Mouse (Mus musculus): ENCODE data around the gene Zfp609. TPM values are rescaled to one million over a fixed set of nuclear protein-coding genes. Genes with fewer than 3 reads are reported as not detected.

Gene Zfp609
- polyA plus RNA-seq, 1 experiment from 2014 or later, result 4.5 TPM

- H3K4me1 ChIP-seq (replicated peaks; ENCODE audit: control insufficient read depth, insufficient read depth, low read length), result peaks cover 40% of the 10 kb centered on the region
- no peak for ATAC-seq (ENCODE audit: low read depth)
- H3K9me3 ChIP-seq (ENCODE audit: control insufficient read depth, low read length), result no peaks in the 10 kb centered on the region
- WGBS, result 41% methylated on average over 10 of the region's 10 CpGs
- no peaks in the 10 kb centered on the region for H3K27me3 ChIP-seq (ENCODE audit: control insufficient read depth, insufficient read depth, low read depth, low read length)
- H3K9ac ChIP-seq (ENCODE audit: low read length), result peak overlapping the region; percentile 23; the same call in 1 of the 2 replicates
- no peaks in the 10 kb centered on the region for H3K36me3 ChIP-seq (ENCODE audit: control insufficient read depth, insufficient read depth, low read length)
- peak overlapping the region; percentile 40 for H3K4me2 ChIP-seq (ENCODE audit: low read depth, low read length)
- H3K27ac ChIP-seq (ENCODE audit: low read length), result peak overlapping the region; percentile 63
- 0 out of 2 replicates have a peak overlapping the region, but pooled peaks have one; percentile 1 for H3K4me3 ChIP-seq (ENCODE audit: low read length)
These were observed 3.5 kb downstream of the Zfp609 start for GRCm38 (mm10) chr9:65823716-65824462.

DNA sequence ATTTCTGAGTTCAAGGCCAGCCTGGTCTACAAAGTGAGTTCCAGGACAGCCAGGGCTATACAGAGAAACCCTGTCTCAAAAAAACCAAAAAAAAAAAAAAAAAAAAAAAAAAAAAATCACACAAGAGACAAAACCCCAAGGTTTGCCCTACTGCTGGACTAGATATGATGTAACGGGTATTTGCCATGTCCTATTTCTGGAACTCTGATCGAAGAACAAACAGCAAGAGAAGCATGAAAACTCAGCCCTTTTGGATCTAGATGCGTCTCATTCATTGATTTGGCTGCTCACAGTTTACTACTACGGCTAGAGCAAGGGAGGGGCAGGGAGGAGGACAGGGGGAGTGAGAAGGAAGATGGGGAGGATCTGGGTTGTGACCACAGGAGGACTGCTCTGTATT, 5.4 kb downstream of the Zfp609 start:
- H3K4me3 ChIP-seq (ENCODE audit: low read length), result no peak overlapping the region
- no peak overlapping the region for H3K27ac ChIP-seq (ENCODE audit: low read length)
- no peaks in the 10 kb centered on the region for H3K9me3 ChIP-seq (ENCODE audit: control insufficient read depth, low read length)
- no peaks in the 10 kb centered on the region for H3K27me3 ChIP-seq (ENCODE audit: control insufficient read depth, insufficient read depth, low read depth, low read length)
- no peak for ATAC-seq (ENCODE audit: low read depth)
- no peak overlapping the region for H3K4me2 ChIP-seq (ENCODE audit: low read depth, low read length)
- no peaks in the 10 kb centered on the region for H3K36me3 ChIP-seq (ENCODE audit: control insufficient read depth, insufficient read depth, low read length)
- peaks cover 33% of the 10 kb centered on the region for H3K4me1 ChIP-seq (replicated peaks; ENCODE audit: control insufficient read depth, insufficient read depth, low read length)
- WGBS, result 83% methylated on average over 4 of the region's 4 CpGs
- no peak overlapping the region for H3K9ac ChIP-seq (ENCODE audit: low read length)

DNA sequence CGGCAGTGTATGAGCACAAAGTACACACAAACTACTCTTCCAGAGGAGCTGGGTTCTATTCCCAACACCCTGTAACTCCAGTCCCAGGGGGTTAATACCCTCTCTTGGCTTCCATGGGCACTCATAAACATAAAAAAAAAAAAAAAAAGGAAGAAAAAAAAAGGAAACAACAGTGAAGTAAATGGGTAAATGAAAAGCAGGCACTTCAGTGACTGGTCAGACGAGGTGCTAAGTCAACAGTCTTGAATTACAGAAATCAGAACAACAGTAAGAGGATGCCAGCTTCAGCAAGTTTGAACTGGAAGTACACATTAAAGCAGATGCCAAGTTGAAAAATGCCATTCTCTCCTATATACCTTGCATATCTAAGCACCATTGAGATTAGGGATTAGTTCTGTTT, 7.1 kb downstream of the Zfp609 start:
- Histone ChIP-seq H3K27ac (ENCODE audit: low read length) (peak overlapping the region; percentile 46), H3K36me3 (ENCODE audit: control insufficient read depth, insufficient read depth, low read length) (no peaks in the 10 kb centered on the region), H3K9ac (ENCODE audit: low read length) (no peak overlapping the region), H3K9me3 (ENCODE audit: control insufficient read depth, low read length) (0 out of 2 replicates have a peak, but pooled peaks cover 3% of the 10 kb centered on the region), H3K4me1 (replicated peaks; ENCODE audit: control insufficient read depth, insufficient read depth, low read length) (peaks cover 23% of the 10 kb centered on the region), H3K4me3 (ENCODE audit: low read length) (no peak overlapping the region), H3K27me3 (ENCODE audit: control insufficient read depth, insufficient read depth, low read depth, low read length) (no peaks in the 10 kb centered on the region), H3K4me2 (ENCODE audit: low read depth, low read length) (no peak overlapping the region)
- 60% methylated on average over 2 of the region's 2 CpGs for WGBS
- no peak for ATAC-seq (ENCODE audit: low read depth)

DNA sequence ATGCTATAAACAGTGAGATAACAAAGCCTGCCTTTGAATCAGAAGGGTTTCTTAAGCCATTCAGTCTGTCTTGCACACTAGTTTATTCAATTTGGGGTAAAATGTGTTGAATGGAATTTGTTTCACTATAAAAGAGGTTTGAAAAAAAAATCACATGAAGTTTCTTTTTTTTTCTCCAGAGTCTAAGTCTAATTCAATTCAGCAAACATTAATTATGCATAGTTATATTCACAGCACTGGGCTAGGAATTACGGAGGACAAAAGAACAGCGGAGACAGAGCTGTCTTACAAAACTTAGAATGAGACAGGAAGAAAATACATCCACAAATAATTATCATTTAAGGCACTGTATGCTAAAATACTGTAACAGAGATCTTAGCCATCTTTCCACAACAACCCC, 9.0 kb downstream of the Zfp609 start:
- H3K27me3 ChIP-seq (ENCODE audit: control insufficient read depth, insufficient read depth, low read depth, low read length), result no peaks in the 10 kb centered on the region
- H3K9ac ChIP-seq (ENCODE audit: low read length), result no peak overlapping the region
- 0 out of 2 replicates have a peak, but pooled peaks cover 3% of the 10 kb centered on the region for H3K9me3 ChIP-seq (ENCODE audit: control insufficient read depth, low read length)
- peaks cover 6% of the 10 kb centered on the region for H3K4me1 ChIP-seq (replicated peaks; ENCODE audit: control insufficient read depth, insufficient read depth, low read length)
- 86% methylated on average over 2 of the region's 2 CpGs for WGBS
- H3K4me3 ChIP-seq (ENCODE audit: low read length), result no peak overlapping the region
- ATAC-seq (ENCODE audit: low read depth), result no peak
- no peak overlapping the region for H3K4me2 ChIP-seq (ENCODE audit: low read depth, low read length)
- no peaks in the 10 kb centered on the region for H3K36me3 ChIP-seq (ENCODE audit: control insufficient read depth, insufficient read depth, low read length)
- H3K27ac ChIP-seq (ENCODE audit: low read length), result no peak overlapping the region

DNA sequence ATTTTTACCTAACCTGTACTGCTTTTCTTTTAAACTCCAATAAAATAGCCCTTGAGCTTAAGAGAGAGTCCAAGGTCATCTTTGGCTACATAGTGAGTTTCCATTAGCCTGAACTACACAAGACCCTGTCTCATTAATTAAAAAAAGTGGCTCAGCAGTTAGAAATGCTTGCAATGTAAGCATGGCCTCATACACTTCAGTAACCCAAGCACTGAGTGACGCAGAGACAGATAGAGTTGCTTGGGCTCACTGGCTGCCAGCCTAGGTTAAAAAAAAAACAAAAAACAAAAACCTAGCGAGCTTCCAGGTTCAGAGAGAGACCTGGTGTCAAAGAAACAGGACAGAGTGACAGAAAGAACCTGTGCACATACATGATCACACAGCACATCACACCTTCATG, 14.5 kb downstream of the Zfp609 start:
- no peak overlapping the region for H3K4me3 ChIP-seq (ENCODE audit: low read length)
- no peak overlapping the region for H3K4me2 ChIP-seq (ENCODE audit: low read depth, low read length)
- 42% methylated on average over 2 of the region's 2 CpGs for WGBS
- no peaks in the 10 kb centered on the region for H3K36me3 ChIP-seq (ENCODE audit: control insufficient read depth, insufficient read depth, low read length)
- H3K27me3 ChIP-seq (ENCODE audit: control insufficient read depth, insufficient read depth, low read depth, low read length), result no peaks in the 10 kb centered on the region
- 0 out of 2 replicates have a peak, but pooled peaks cover 3% of the 10 kb centered on the region for H3K9me3 ChIP-seq (ENCODE audit: control insufficient read depth, low read length)
- ATAC-seq (ENCODE audit: low read depth), result no peak
- H3K4me1 ChIP-seq (replicated peaks; ENCODE audit: control insufficient read depth, insufficient read depth, low read length), result peaks cover 2% of the 10 kb centered on the region; the same call in 1 of the 2 replicates
- H3K9ac ChIP-seq (ENCODE audit: low read length), result no peak overlapping the region
- no peak overlapping the region for H3K27ac ChIP-seq (ENCODE audit: low read length)

DNA sequence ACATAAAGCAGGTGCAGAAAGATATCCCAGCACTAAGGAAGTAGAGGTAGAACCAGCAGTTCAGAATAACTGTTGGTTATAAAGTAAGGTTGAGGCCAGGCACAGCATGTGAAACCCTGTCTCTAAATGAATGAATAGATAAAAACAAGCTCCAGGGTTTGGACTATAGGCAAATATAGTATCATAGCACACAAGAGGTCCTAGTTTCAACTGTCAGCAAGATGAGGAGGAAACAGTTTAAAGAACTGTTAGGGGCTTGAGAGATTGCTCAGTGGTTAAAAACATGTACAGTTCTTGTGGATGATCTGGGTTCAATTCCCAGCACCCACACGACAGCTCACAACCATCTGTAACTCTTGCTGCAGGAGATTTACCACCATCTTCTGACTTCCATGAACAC, 15.6 kb downstream of the Zfp609 start:
- H3K27ac ChIP-seq (ENCODE audit: low read length), result no peak overlapping the region
- no peak overlapping the region for H3K4me2 ChIP-seq (ENCODE audit: low read depth, low read length)
- no peak overlapping the region for H3K9ac ChIP-seq (ENCODE audit: low read length)

DNA sequence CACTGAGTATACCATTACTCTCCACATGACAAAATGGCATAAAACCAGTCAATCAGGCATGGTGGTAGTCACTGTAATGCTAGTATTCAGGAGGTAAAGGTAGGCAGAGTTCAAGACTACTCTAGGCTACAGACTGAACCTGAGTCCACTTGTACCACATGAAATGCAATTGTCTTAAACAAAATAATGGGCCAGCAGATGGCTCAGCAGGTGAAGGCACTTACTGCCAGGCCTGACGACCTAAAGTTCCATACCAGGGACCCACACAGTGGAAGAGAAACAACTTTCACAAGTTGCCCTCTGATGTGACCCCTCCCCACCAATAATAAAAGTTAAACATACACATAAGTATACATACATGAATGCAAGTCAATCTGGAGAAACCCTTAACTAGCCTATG, 19.5 kb downstream of the Zfp609 start:
- no peaks in the 10 kb centered on the region for H3K9me3 ChIP-seq (ENCODE audit: control insufficient read depth, low read length)
- no peak overlapping the region for H3K4me2 ChIP-seq (ENCODE audit: low read depth, low read length)
- no peak overlapping the region for H3K27ac ChIP-seq (ENCODE audit: low read length)
- H3K4me3 ChIP-seq (ENCODE audit: low read length), result no peak overlapping the region
- H3K9ac ChIP-seq (ENCODE audit: low read length), result no peak overlapping the region
- no peaks in the 10 kb centered on the region for H3K27me3 ChIP-seq (ENCODE audit: control insufficient read depth, insufficient read depth, low read depth, low read length)
- 65% methylated on average over 1 of the region's 1 CpGs for WGBS
- no peak for ATAC-seq (ENCODE audit: low read depth)
- no peaks in the 10 kb centered on the region for H3K36me3 ChIP-seq (ENCODE audit: control insufficient read depth, insufficient read depth, low read length)
- 0 out of 2 replicates have a peak, but pooled peaks cover 1% of the 10 kb centered on the region for H3K4me1 ChIP-seq (replicated peaks; ENCODE audit: control insufficient read depth, insufficient read depth, low read length)

More for the DNA sequence above, 15.6 kb downstream of the Zfp609 start:
- no peak for ATAC-seq (ENCODE audit: low read depth)
- Histone ChIP-seq H3K36me3 (ENCODE audit: control insufficient read depth, insufficient read depth, low read length) (no peaks in the 10 kb centered on the region), H3K4me1 (replicated peaks; ENCODE audit: control insufficient read depth, insufficient read depth, low read length) (peaks cover 2% of the 10 kb centered on the region; the same call in 1 of the 2 replicates), H3K9me3 (ENCODE audit: control insufficient read depth, low read length) (0 out of 2 replicates have a peak, but pooled peaks cover 3% of the 10 kb centered on the region), H3K27me3 (ENCODE audit: control insufficient read depth, insufficient read depth, low read depth, low read length) (no peaks in the 10 kb centered on the region), H3K4me3 (ENCODE audit: low read length) (no peak overlapping the region)
- 81% methylated on average over 1 of the region's 1 CpGs for WGBS

DNA sequence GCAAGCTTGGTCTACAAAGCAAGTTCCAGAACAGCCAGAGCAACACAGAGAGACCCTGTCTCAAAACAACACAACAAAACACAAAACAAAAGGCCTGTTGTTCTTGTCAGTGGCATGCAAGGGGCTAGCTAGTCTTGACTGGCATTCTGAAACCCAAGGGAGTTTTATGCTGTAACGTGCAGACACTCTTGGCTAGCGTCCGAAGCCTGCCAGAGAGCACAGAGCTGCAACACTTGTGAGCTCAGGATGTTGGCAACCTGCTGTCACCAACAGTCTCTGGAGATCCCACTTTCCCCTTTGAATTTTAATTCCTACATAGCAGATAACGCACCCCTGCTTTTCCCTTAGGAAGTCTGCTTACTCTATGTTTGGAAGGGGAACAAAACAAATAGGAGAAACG, 20.1 kb downstream of the Zfp609 start:
- Histone ChIP-seq H3K27me3 (ENCODE audit: control insufficient read depth, insufficient read depth, low read depth, low read length) (no peaks in the 10 kb centered on the region), H3K9ac (ENCODE audit: low read length) (no peak overlapping the region), H3K4me3 (ENCODE audit: low read length) (no peak overlapping the region), H3K9me3 (ENCODE audit: control insufficient read depth, low read length) (no peaks in the 10 kb centered on the region), H3K4me1 (replicated peaks; ENCODE audit: control insufficient read depth, insufficient read depth, low read length) (no peaks in the 10 kb centered on the region), H3K4me2 (ENCODE audit: low read depth, low read length) (no peak overlapping the region), H3K27ac (ENCODE audit: low read length) (no peak overlapping the region), H3K36me3 (ENCODE audit: control insufficient read depth, insufficient read depth, low read length) (no peaks in the 10 kb centered on the region)
- ATAC-seq (ENCODE audit: low read depth), result no peak
- WGBS, result 65% methylated on average over 5 of the region's 5 CpGs

- Histone ChIP-seq H3K9me3 (ENCODE audit: control insufficient read depth, low read length) (no peaks in the 10 kb centered on the region), H3K4me1 (replicated peaks; ENCODE audit: control insufficient read depth, insufficient read depth, low read length) (no peaks in the 10 kb centered on the region), H3K27ac (ENCODE audit: low read length) (no peak overlapping the region), H3K4me3 (ENCODE audit: low read length) (no peak overlapping the region), H3K36me3 (ENCODE audit: control insufficient read depth, insufficient read depth, low read length) (no peaks in the 10 kb centered on the region; the same call in 1 of the 2 replicates), H3K9ac (ENCODE audit: low read length) (no peak overlapping the region), H3K27me3 (ENCODE audit: control insufficient read depth, insufficient read depth, low read depth, low read length) (no peaks in the 10 kb centered on the region), H3K4me2 (ENCODE audit: low read depth, low read length) (no peak overlapping the region)
- 72% methylated on average over 4 of the region's 4 CpGs for WGBS
- ATAC-seq (ENCODE audit: low read depth), result no peak
These were observed 27.6 kb downstream of the Zfp609 start for GRCm38 (mm10) chr9:65799770-65800169.

Data from lung, embryonic 16.5 days (tissue).